Mouse (Mus musculus) thymus, adult 2 months (tissue): ENCODE data around the gene Hsd17b2.

Experiments
- CTCF ChIP-seq: fragments of 200-500 bp; IDR thresholded peaks from 2 replicates; pipeline ENCODE4 v1.5.1; 2012; ENCODE audit warnings: mild to moderate bottlenecking, control low read depth, low read length, moderate library complexity, borderline replicate concordance; ENCODE audit not compliant: control insufficient read depth, poor library complexity, insufficient read depth; ENCODE audit errors: extremely low read depth
- POLR2A ChIP-seq: fragments of 200-500 bp; IDR thresholded peaks from 2 replicates; pipeline ENCODE4 v1.6.1; 2012; ENCODE audit warnings: mild to moderate bottlenecking, low read length, control low read depth, moderate library complexity; ENCODE audit not compliant: control insufficient read depth, poor library complexity, insufficient read depth; ENCODE audit errors: extremely low read depth

DNA sequence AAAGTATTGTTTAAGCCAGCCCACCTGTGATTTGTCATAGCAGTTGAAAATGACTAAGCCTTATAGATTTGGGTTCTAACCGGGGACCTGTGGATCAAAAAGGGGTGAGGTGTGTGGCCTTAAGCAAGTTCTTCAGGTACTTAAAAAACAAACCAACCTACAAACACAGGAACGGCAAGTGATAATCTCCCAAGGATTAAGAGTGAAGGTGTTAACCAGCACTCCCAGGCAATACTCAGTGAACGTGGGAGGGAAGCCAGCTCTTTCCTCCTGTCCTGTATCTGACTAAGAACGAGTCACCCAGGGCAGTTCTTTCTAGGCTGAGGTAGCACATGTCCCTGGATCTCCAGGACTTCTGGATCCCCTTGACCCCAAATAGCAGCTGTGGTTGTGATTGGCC is 62.9 kb downstream of the Hsd17b2 start:
- TF ChIP-seq POLR2A (no peak), CTCF (no peak)
